Mouse (Mus musculus) stomach, postnatal 0 days (tissue): ENCODE results near the gene Samm50.

Experiments used
- CTCF ChIP-seq: IDR thresholded peaks from 2 replicates; pipeline ENCODE4 v1.5.1; 2016; ENCODE audit warnings: antibody characterized with exemption, low read depth, mild to moderate bottlenecking, moderate library complexity
- EP300 ChIP-seq: optimal IDR thresholded peaks from 2 replicates; pipeline ENCODE3; 2016; ENCODE audit warnings: antibody characterized with exemption

DNA sequence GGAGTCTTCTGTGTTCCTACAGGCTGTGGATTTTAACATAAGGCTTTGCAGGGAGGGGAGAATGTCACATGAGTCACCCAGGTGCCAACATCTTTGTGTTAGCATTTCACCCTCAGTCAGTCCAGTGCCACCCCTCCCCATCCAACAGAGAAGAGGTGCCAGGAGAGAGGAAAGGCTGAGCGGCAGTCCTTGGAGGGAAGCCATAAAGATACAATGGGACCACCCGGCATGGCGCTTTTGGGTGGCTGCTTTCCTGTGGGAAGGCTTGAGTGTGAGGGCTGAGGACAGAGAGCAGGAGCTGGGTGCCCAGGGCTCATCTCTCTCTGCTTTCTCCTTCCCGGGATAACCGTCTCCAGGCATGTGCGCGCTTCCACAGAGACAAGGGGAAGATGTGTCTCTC lies 53.1 kb downstream of the Samm50 start:
- TF ChIP-seq CTCF = no peak
- no peak for TF ChIP-seq EP300
